Mouse (Mus musculus): ENCODE measurements around the gene Aaas. TPM values are rescaled to one million over a fixed set of nuclear protein-coding genes. Genes with fewer than 3 reads are reported as not detected.

Aaas gene
- 41.5 and 43.5 TPM in 2 replicates for polyA plus RNA-seq (2012; rRNA removed)

GRCm38 (mm10) chr15:102350138-102350941 lies at the start of gene Aaas:
Gene Aaas, minus strand, starts transcription at chr15:102350771.
- peak within 1 kb of the TSS; percentile 87 for H3K27ac ChIP-seq (ENCODE audit: control insufficient read depth, insufficient read depth, low read depth, low read length)

GRCm38 (mm10) chr15:102399229-102400221 lies 49.0 kb upstream of the Aaas start:
- H3K27ac ChIP-seq (ENCODE audit: control insufficient read depth, insufficient read depth, low read depth, low read length), result peak overlapping the region; percentile 92
- TF ChIP-seq CTCF (IDR thresholded peaks at IDR 0.05; ENCODE audit: control insufficient read depth, insufficient read depth, insufficient replicate concordance, low read depth, low read length), result no peak
- TF ChIP-seq POLR2A (IDR thresholded peaks at IDR 0.05; ENCODE audit: control insufficient read depth, low read depth, low read length), result peak; percentile 65
- no peaks in the 10 kb centered on the region for H3K36me3 ChIP-seq (ENCODE audit: control insufficient read depth, insufficient read depth, low read length)
- H3K4me3 ChIP-seq (ENCODE audit: control insufficient read depth, low read depth, low read length), result peak overlapping the region; percentile 85
- H3K4me1 ChIP-seq (ENCODE audit: control insufficient read depth, insufficient read depth, low read length), result peaks cover 15% of the 10 kb centered on the region
- H3K27me3 ChIP-seq (ENCODE audit: control insufficient read depth, insufficient read depth, low read length), result 0 out of 2 replicates have a peak, but pooled peaks cover 3% of the 10 kb centered on the region

More at GRCm38 (mm10) chr15:102350138-102350941, at the start of gene Aaas:
- Histone ChIP-seq H3K36me3 (ENCODE audit: control insufficient read depth, insufficient read depth, low read length) (no peaks in the 10 kb centered on the region; the same call in 1 of the 2 replicates), H3K27me3 (ENCODE audit: control insufficient read depth, insufficient read depth, low read length) (peaks cover 3% of the 10 kb centered on the region; the same call in 1 of the 2 replicates), H3K4me1 (ENCODE audit: control insufficient read depth, insufficient read depth, low read length) (peaks cover 11% of the 10 kb centered on the region), H3K4me3 (ENCODE audit: control insufficient read depth, low read depth, low read length) (peak within 1 kb of the TSS; percentile 99)
- TF ChIP-seq POLR2A (IDR thresholded peaks at IDR 0.05; ENCODE audit: control insufficient read depth, low read depth, low read length) (peak; percentile 81), CTCF (IDR thresholded peaks at IDR 0.05; ENCODE audit: control insufficient read depth, insufficient read depth, insufficient replicate concordance, low read depth, low read length) (peak; percentile 89)

GRCm38 (mm10) chr15:102398629-102399028 lies 48.1 kb upstream of the Aaas start:
- Histone ChIP-seq H3K27ac (ENCODE audit: control insufficient read depth, insufficient read depth, low read depth, low read length) (peak overlapping the region; percentile 92; the same call in 1 of the 2 replicates), H3K4me1 (ENCODE audit: control insufficient read depth, insufficient read depth, low read length) (peaks cover 15% of the 10 kb centered on the region), H3K4me3 (ENCODE audit: control insufficient read depth, low read depth, low read length) (no peak overlapping the region), H3K36me3 (ENCODE audit: control insufficient read depth, insufficient read depth, low read length) (no peaks in the 10 kb centered on the region), H3K27me3 (ENCODE audit: control insufficient read depth, insufficient read depth, low read length) (0 out of 2 replicates have a peak, but pooled peaks cover 3% of the 10 kb centered on the region)
- no peak for TF ChIP-seq CTCF (IDR thresholded peaks at IDR 0.05; ENCODE audit: control insufficient read depth, insufficient read depth, insufficient replicate concordance, low read depth, low read length)
- TF ChIP-seq POLR2A (IDR thresholded peaks at IDR 0.05; ENCODE audit: control insufficient read depth, low read depth, low read length), result no peak

GRCm38 (mm10) chr15:102395061-102395460 lies 44.5 kb upstream of the Aaas start:
- Histone ChIP-seq H3K4me1 (ENCODE audit: control insufficient read depth, insufficient read depth, low read length) (peaks cover 15% of the 10 kb centered on the region), H3K27ac (ENCODE audit: control insufficient read depth, insufficient read depth, low read depth, low read length) (no peak overlapping the region)

GRCm38 (mm10) chr15:102393584-102394014 lies 43.0 kb upstream of the Aaas start:
- H3K27me3 ChIP-seq (ENCODE audit: control insufficient read depth, insufficient read depth, low read length), result no peaks in the 10 kb centered on the region
- no peak overlapping the region for H3K4me3 ChIP-seq (ENCODE audit: control insufficient read depth, low read depth, low read length)
- no peak for TF ChIP-seq POLR2A (IDR thresholded peaks at IDR 0.05; ENCODE audit: control insufficient read depth, low read depth, low read length)
- TF ChIP-seq CTCF (IDR thresholded peaks at IDR 0.05; ENCODE audit: control insufficient read depth, insufficient read depth, insufficient replicate concordance, low read depth, low read length), result no peak
- H3K36me3 ChIP-seq (ENCODE audit: control insufficient read depth, insufficient read depth, low read length), result no peaks in the 10 kb centered on the region
- peaks cover 2% of the 10 kb centered on the region; the same call in 1 of the 2 replicates for H3K4me1 ChIP-seq (ENCODE audit: control insufficient read depth, insufficient read depth, low read length)
- H3K27ac ChIP-seq (ENCODE audit: control insufficient read depth, insufficient read depth, low read depth, low read length), result no peak overlapping the region

More at GRCm38 (mm10) chr15:102395061-102395460, 44.5 kb upstream of the Aaas start:
- TF ChIP-seq POLR2A (IDR thresholded peaks at IDR 0.05; ENCODE audit: control insufficient read depth, low read depth, low read length), result no peak
- no peak for TF ChIP-seq CTCF (IDR thresholded peaks at IDR 0.05; ENCODE audit: control insufficient read depth, insufficient read depth, insufficient replicate concordance, low read depth, low read length)
- H3K4me3 ChIP-seq (ENCODE audit: control insufficient read depth, low read depth, low read length), result no peak overlapping the region
- H3K27me3 ChIP-seq (ENCODE audit: control insufficient read depth, insufficient read depth, low read length), result 0 out of 2 replicates have a peak, but pooled peaks cover 3% of the 10 kb centered on the region
- H3K36me3 ChIP-seq (ENCODE audit: control insufficient read depth, insufficient read depth, low read length), result no peaks in the 10 kb centered on the region

- Histone ChIP-seq H3K4me3 (ENCODE audit: control insufficient read depth, low read depth, low read length) (no peak overlapping the region), H3K4me1 (ENCODE audit: control insufficient read depth, insufficient read depth, low read length) (0 out of 2 replicates have a peak, but pooled peaks cover 2% of the 10 kb centered on the region), H3K27ac (ENCODE audit: control insufficient read depth, insufficient read depth, low read depth, low read length) (peak overlapping the region; percentile 29; the same call in 1 of the 2 replicates), H3K36me3 (ENCODE audit: control insufficient read depth, insufficient read depth, low read length) (no peaks in the 10 kb centered on the region), H3K27me3 (ENCODE audit: control insufficient read depth, insufficient read depth, low read length) (no peaks in the 10 kb centered on the region)
- no peak for TF ChIP-seq CTCF (IDR thresholded peaks at IDR 0.05; ENCODE audit: control insufficient read depth, insufficient read depth, insufficient replicate concordance, low read depth, low read length)
- TF ChIP-seq POLR2A (IDR thresholded peaks at IDR 0.05; ENCODE audit: control insufficient read depth, low read depth, low read length), result no peak
Observed at GRCm38 (mm10) chr15:102392520-102392919, 41.9 kb upstream of the Aaas start.

Measured in testis, adult 2 months (tissue).